ENCODE assay signal across 8 mouse cellular contexts in the genomic region with DNA sequence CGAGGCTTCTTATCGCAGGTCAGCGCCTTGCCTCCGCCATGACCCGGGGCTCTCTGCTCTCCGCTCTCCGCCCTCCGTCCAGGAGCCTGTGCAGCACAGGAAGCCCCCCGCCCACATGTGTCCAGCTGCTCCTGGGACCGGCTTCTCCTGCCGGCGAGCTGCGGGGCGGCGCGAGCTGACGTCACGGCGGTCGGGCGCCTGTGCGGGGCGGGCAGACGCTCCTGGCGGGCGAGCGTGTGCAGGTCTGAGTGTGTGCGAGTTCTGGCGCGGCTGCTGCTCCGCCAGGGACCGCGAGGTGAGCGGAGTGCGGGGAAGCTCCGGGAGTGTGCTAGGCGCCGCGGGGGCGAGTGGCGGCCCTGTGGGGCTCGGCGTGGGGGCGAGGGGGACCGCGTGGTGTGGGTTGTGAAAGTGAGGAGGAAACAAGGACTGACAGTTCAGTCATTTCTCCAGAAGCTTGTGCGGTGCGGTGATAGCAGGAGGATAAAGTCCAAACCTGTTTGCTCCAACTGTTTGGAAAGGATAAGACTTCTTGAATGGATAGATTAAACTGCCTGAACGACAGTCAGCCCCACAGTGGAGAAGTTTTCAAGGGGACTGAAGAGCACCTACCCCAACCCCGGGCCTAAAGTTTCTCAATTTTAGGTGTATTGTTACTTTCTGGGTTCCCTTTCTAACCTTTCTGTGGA. TPM values are rescaled to one million over a fixed set of nuclear protein-coding genes. Genes with fewer than 3 reads are reported as not detected.
DNase-seq lines count a peak whose midpoint lies in the region; ATAC-seq and TF ChIP-seq lines count a peak whose summit lies in the region.

No protein-coding gene starts in this region.

- H3K27ac ChIP-seq in forebrain, embryonic 16.5 days (ENCODE audit: low read length), result no peak overlapping the region
- peak overlapping the region; percentile 51 for H3K27ac ChIP-seq in lung, postnatal 0 days (ENCODE audit: low read length)

- peak; percentile 46 for DNase-seq in MEL-GATA-1-ER (ENCODE audit: extremely low read depth, low read depth)
- peak; percentile 36 for DNase-seq in cerebellum, adult 11-12 months
- DNase-seq in heart, postnatal 36 days, result peak; percentile 74 to 79
- DNase-seq in layer of hippocampus, adult 9-11 months, result peak; percentile 68
- peak; percentile 82 for DNase-seq in lung, postnatal 0 days (ENCODE audit: low spot score)
- DNase-seq in ovary, postnatal 14 days (ENCODE audit: low spot score), result peak; percentile 46
- peak; percentile 15 to 37 for DNase-seq in thymus, postnatal 10 days (ENCODE audit: low spot score in 2 of 2)

- under 1% methylated on average over 47 of the region's 50 CpGs for WGBS in forebrain, embryonic 16.5 days
- under 1% methylated on average over 47 of the region's 50 CpGs for WGBS in lung, postnatal 0 days

- H3K4me1 ChIP-seq in forebrain, embryonic 16.5 days (replicated peaks; ENCODE audit: control insufficient read depth, insufficient read depth, low read length), result 0 out of 2 replicates have a peak, but pooled peaks cover 4% of the 10 kb centered on the region
- H3K4me1 ChIP-seq in lung, postnatal 0 days (ENCODE audit: insufficient read depth, low read depth, low read length), result 0 out of 2 replicates have a peak, but pooled peaks cover 2% of the 10 kb centered on the region

- peak overlapping the region; percentile 72 for H3K9ac ChIP-seq in forebrain, embryonic 16.5 days (replicated peaks; ENCODE audit: low read depth, low read length)
- H3K9ac ChIP-seq in lung, postnatal 0 days (replicated peaks; ENCODE audit: low read depth), result peak overlapping the region; percentile 36

- peak; percentile 46 for TF ChIP-seq CTCF in lung, postnatal 0 days (IDR thresholded peaks at IDR 0.05)

- no peaks in the 10 kb centered on the region for H3K27me3 ChIP-seq in forebrain, embryonic 16.5 days (replicated peaks; ENCODE audit: control insufficient read depth, insufficient read depth, low read length)
- H3K27me3 ChIP-seq in lung, postnatal 0 days (replicated peaks; ENCODE audit: insufficient read depth, low read length), result no peaks in the 10 kb centered on the region

- peak overlapping the region; percentile 48 for H3K4me3 ChIP-seq in forebrain, embryonic 16.5 days (replicated peaks; ENCODE audit: low read length)
- H3K4me3 ChIP-seq in lung, postnatal 0 days (ENCODE audit: low read depth, low read length), result peak overlapping the region; percentile 62

- peak; percentile 100 for ATAC-seq in forebrain, embryonic 16.5 days
- ATAC-seq in lung, postnatal 0 days, result peak; percentile 95

- intact Hi-C loops in heart, postnatal 36 days (cut with DNase I), result loop anchor here (2.0 kb wide), 1 partner anchor 34 kb away; no protein-coding TSS in a partner anchor

- no peaks in the 10 kb centered on the region for H3K9me3 ChIP-seq in forebrain, embryonic 16.5 days (ENCODE audit: control insufficient read depth, low read length)
- H3K9me3 ChIP-seq in lung, postnatal 0 days (ENCODE audit: low read length), result no peaks in the 10 kb centered on the region

- TF ChIP-seq EP300 in lung, postnatal 0 days (IDR thresholded peaks at IDR 0.05), result no peak

- no peaks in the 10 kb centered on the region for H3K36me3 ChIP-seq in forebrain, embryonic 16.5 days (ENCODE audit: control insufficient read depth, insufficient read depth)
- H3K36me3 ChIP-seq in lung, postnatal 0 days (ENCODE audit: insufficient read depth, low read length), result no peaks in the 10 kb centered on the region

- peak overlapping the region; percentile 75 for H3K4me2 ChIP-seq in forebrain, embryonic 16.5 days (ENCODE audit: low read length)
- H3K4me2 ChIP-seq in lung, postnatal 0 days (replicated peaks; ENCODE audit: low read depth, low read length), result peak overlapping the region; percentile 85

RNA-seq across cellular contexts. Expression of a gene that starts 56.2 kb away (rescaled TPM):
- 33.5 and 36.8 TPM in 2 replicates for polyA plus RNA-seq in forebrain, embryonic 16.5 days (2015; fragmentation: Nextera tagmentation; extraction: Ambion mirVana)
- total RNA-seq in heart, postnatal 36 days (2021), result 10 to 100 TPM; 32.0 to 35.0 TPM
- 38.4 and 43.5 TPM in 2 replicates for polyA plus RNA-seq in lung, postnatal 0 days (2015; fragmentation: Nextera tagmentation; extraction: Ambion mirVana)

Comparison
In these comparisons a context has a peak if more than half of its experiments do, and no peak if none do; other contexts are left out.
1. DNase-seq: peak in every context shown above with its lines; median percentile 82 in lung, postnatal 0 days; 76 in heart, postnatal 36 days; 68 in layer of hippocampus, adult 9-11 months; 46 in MEL-GATA-1-ER; 46 in ovary, postnatal 14 days; 36 in cerebellum, adult 11-12 months; 26 in thymus, postnatal 10 days.